Mouse (Mus musculus): ENCODE data around the gene Nme7.

DNA sequence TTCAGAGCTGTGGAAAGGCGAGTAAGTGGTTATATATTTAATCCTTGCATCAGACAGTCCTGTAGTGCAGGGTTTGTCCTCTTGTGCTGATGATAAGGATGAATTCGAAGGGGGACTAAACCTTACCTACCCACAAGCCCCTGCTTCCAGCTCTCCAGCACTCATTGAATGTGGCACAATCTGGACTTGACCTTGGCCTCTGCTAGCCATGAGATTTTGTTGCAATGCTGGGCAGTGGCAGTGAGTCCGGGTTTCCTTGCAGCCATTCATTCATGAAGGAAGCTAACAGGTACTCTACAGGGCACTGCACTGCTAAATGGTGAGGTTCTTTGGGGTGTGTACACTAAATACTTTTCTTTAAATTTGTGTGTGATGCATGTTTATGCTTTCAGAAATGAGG, 49.1 kb upstream of the Nme7 start:
- TF ChIP-seq CTCF (conservative IDR thresholded peaks at IDR 0.05; ENCODE audit: low read length): no peak
- TF ChIP-seq POU5F1 (IDR thresholded peaks at IDR 0.05; ENCODE audit: borderline replicate concordance, low read length): no peak
- no peak for TF ChIP-seq NANOG (IDR thresholded peaks at IDR 0.05; ENCODE audit: borderline replicate concordance, low read length)

All from E14TG2a.4 (cell line).